Mouse (Mus musculus): ENCODE measurements around the gene Btf3l4. TPM values are rescaled to one million over a fixed set of nuclear protein-coding genes. Genes with fewer than 3 reads are reported as not detected.

Btf3l4 gene
- polyA plus RNA-seq, 1 experiment = 155 TPM

GRCm38 (mm10) chr4:108782421-108783085 lies 50.9 kb downstream of the Btf3l4 start:
- Histone ChIP-seq H3K9me3 (replicated peaks; ENCODE audit: control insufficient read depth, insufficient read depth, low read length, poor library complexity, severe bottlenecking) (no peaks in the 10 kb centered on the region), H3K4me1 (ENCODE audit: control insufficient read depth, insufficient read depth, low read length) (no peaks in the 10 kb centered on the region), H3K36me3 (ENCODE audit: control insufficient read depth, insufficient read depth, low read length, poor library complexity, severe bottlenecking) (no peaks in the 10 kb centered on the region), H3K4me3 (ENCODE audit: low read depth, low read length) (no peak overlapping the region), H3K27ac (ENCODE audit: insufficient read depth, low read length) (no peak overlapping the region), H3K27me3 (ENCODE audit: control insufficient read depth, insufficient read depth, low read length, poor library complexity, severe bottlenecking) (no peaks in the 10 kb centered on the region; the same call in 1 of the 2 replicates), H3K9ac (ENCODE audit: low read depth, poor library complexity, severe bottlenecking) (no peak overlapping the region)
- TF ChIP-seq CTCF (IDR thresholded peaks at IDR 0.05; ENCODE audit: low read depth, low read length) = no peak
- no peak for TF ChIP-seq POLR2A (IDR thresholded peaks at IDR 0.05; ENCODE audit: insufficient read depth, low read length)
- TF ChIP-seq EP300 (IDR thresholded peaks at IDR 0.05; ENCODE audit: insufficient read depth, low read depth, low read length) = no peak

- TF ChIP-seq EP300 (IDR thresholded peaks at IDR 0.05; ENCODE audit: insufficient read depth, low read depth, low read length) (no peak), POLR2A (IDR thresholded peaks at IDR 0.05; ENCODE audit: insufficient read depth, low read length) (no peak), CTCF (IDR thresholded peaks at IDR 0.05; ENCODE audit: low read depth, low read length) (no peak)
- Histone ChIP-seq H3K27me3 (ENCODE audit: control insufficient read depth, insufficient read depth, low read length, poor library complexity, severe bottlenecking) (no peaks in the 10 kb centered on the region; the same call in 1 of the 2 replicates), H3K4me1 (ENCODE audit: control insufficient read depth, insufficient read depth, low read length) (no peaks in the 10 kb centered on the region), H3K9ac (ENCODE audit: low read depth, poor library complexity, severe bottlenecking) (no peak overlapping the region), H3K9me3 (replicated peaks; ENCODE audit: control insufficient read depth, insufficient read depth, low read length, poor library complexity, severe bottlenecking) (no peaks in the 10 kb centered on the region), H3K27ac (ENCODE audit: insufficient read depth, low read length) (no peak overlapping the region), H3K4me3 (ENCODE audit: low read depth, low read length) (no peak overlapping the region), H3K36me3 (ENCODE audit: control insufficient read depth, insufficient read depth, low read length, poor library complexity, severe bottlenecking) (no peaks in the 10 kb centered on the region)
Observed at GRCm38 (mm10) chr4:108781596-108781995, 51.8 kb downstream of the Btf3l4 start.

- no peak for TF ChIP-seq EP300 (IDR thresholded peaks at IDR 0.05; ENCODE audit: insufficient read depth, low read depth, low read length)
- TF ChIP-seq POLR2A (IDR thresholded peaks at IDR 0.05; ENCODE audit: insufficient read depth, low read length) = no peak
- no peak for TF ChIP-seq CTCF (IDR thresholded peaks at IDR 0.05; ENCODE audit: low read depth, low read length)
- Histone ChIP-seq H3K27me3 (ENCODE audit: control insufficient read depth, insufficient read depth, low read length, poor library complexity, severe bottlenecking) (no peaks in the 10 kb centered on the region; the same call in 1 of the 2 replicates), H3K36me3 (ENCODE audit: control insufficient read depth, insufficient read depth, low read length, poor library complexity, severe bottlenecking) (no peaks in the 10 kb centered on the region), H3K4me1 (ENCODE audit: control insufficient read depth, insufficient read depth, low read length) (no peaks in the 10 kb centered on the region), H3K4me3 (ENCODE audit: low read depth, low read length) (peak overlapping the region; percentile 80), H3K9me3 (replicated peaks; ENCODE audit: control insufficient read depth, insufficient read depth, low read length, poor library complexity, severe bottlenecking) (no peaks in the 10 kb centered on the region), H3K9ac (ENCODE audit: low read depth, poor library complexity, severe bottlenecking) (peak overlapping the region; percentile 93), H3K27ac (ENCODE audit: insufficient read depth, low read length) (no peak overlapping the region)
Observed at GRCm38 (mm10) chr4:108780864-108781205, 52.6 kb downstream of the Btf3l4 start.

DNA sequence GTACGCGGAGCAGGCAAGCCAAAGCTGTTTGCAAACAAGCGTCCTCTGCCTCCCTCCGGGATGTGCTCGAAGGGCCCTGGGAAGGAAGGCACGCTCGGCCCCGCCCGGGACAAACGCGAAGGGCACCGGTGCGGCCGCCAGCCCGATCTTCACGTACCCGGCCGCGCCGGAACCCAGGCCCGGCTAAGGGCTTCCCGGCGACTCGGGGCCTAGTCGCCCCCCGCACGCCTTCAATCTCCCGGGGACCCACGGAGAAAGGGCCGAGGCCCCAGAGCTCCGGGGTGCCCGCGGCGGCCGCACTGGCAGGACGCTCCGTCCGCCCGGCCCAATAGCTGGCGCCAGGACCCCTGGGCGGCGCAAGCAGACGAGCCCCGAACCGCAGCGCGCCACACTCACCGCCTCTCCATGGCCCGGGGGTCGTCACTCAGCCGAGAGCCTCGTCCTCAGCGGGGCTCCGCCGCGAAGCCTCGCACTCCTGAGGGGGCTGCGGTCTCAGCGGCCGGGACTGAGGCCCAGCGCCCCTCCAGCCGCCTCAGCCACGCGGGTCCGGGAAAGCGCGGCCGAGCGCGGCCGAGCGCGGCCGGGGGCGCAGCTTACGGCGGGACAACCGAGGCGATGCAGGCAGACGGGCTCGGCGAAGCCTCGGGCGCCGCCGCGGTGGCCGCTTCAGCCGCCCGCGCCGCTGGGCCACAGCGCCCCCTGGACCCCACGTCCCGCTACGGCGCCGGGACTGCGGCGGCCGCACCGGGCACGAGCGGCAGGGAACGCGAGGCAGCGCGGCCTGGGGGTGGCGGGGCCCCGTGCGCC lies 53.2 kb downstream of the Btf3l4 start, which contains the start of gene Zfyve9:
TSS of gene Zfyve9 (minus strand) at position 742 of the 807 bp plus-strand sequence.
- TF ChIP-seq CTCF (IDR thresholded peaks at IDR 0.05; ENCODE audit: low read depth, low read length) (peak; percentile 20), EP300 (IDR thresholded peaks at IDR 0.05; ENCODE audit: insufficient read depth, low read depth, low read length) (no peak)
- peak within 1 kb of the TSS; percentile 93 for H3K9ac ChIP-seq (ENCODE audit: low read depth, poor library complexity, severe bottlenecking)
- H3K9me3 ChIP-seq (replicated peaks; ENCODE audit: control insufficient read depth, insufficient read depth, low read length, poor library complexity, severe bottlenecking) = no peaks in the 10 kb centered on the region
- H3K4me3 ChIP-seq (ENCODE audit: low read depth, low read length) = peak within 1 kb of the TSS; percentile 80
- no peaks in the 10 kb centered on the region for H3K4me1 ChIP-seq (ENCODE audit: control insufficient read depth, insufficient read depth, low read length)
- H3K27me3 ChIP-seq (ENCODE audit: control insufficient read depth, insufficient read depth, low read length, poor library complexity, severe bottlenecking) = no peaks in the 10 kb centered on the region; the same call in 1 of the 2 replicates
- no peaks in the 10 kb centered on the region for H3K36me3 ChIP-seq (ENCODE audit: control insufficient read depth, insufficient read depth, low read length, poor library complexity, severe bottlenecking)
- no peak within 1 kb of the TSS for H3K27ac ChIP-seq (ENCODE audit: insufficient read depth, low read length)

DNA sequence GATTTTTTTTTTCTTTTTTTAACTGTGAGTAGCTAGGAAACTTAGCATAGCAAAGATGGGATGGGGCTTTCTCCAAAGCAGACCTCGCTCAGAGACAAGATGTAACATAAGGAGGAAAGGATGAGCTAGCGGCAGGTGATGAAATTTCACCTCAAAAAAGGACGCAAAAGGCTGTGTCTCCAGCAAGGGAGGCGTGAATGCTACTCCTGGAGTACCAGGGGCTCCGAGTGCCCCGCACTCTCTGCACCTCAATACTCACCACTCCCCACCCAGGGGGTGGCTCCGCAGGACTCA lies 53.7 kb downstream of the Btf3l4 start:
- H3K36me3 ChIP-seq (ENCODE audit: control insufficient read depth, insufficient read depth, low read length, poor library complexity, severe bottlenecking) = no peaks in the 10 kb centered on the region
- peak overlapping the region; percentile 80 for H3K4me3 ChIP-seq (ENCODE audit: low read depth, low read length)
- H3K27me3 ChIP-seq (ENCODE audit: control insufficient read depth, insufficient read depth, low read length, poor library complexity, severe bottlenecking) = no peaks in the 10 kb centered on the region; the same call in 1 of the 2 replicates
- H3K4me1 ChIP-seq (ENCODE audit: control insufficient read depth, insufficient read depth, low read length) = no peaks in the 10 kb centered on the region
- TF ChIP-seq EP300 (IDR thresholded peaks at IDR 0.05; ENCODE audit: insufficient read depth, low read depth, low read length) (no peak), CTCF (IDR thresholded peaks at IDR 0.05; ENCODE audit: low read depth, low read length) (no peak), POLR2A (IDR thresholded peaks at IDR 0.05; ENCODE audit: insufficient read depth, low read length) (no peak)
- H3K9me3 ChIP-seq (replicated peaks; ENCODE audit: control insufficient read depth, insufficient read depth, low read length, poor library complexity, severe bottlenecking) = no peaks in the 10 kb centered on the region
- no peak overlapping the region for H3K27ac ChIP-seq (ENCODE audit: insufficient read depth, low read length)
- H3K9ac ChIP-seq (ENCODE audit: low read depth, poor library complexity, severe bottlenecking) = peak overlapping the region; percentile 93

DNA sequence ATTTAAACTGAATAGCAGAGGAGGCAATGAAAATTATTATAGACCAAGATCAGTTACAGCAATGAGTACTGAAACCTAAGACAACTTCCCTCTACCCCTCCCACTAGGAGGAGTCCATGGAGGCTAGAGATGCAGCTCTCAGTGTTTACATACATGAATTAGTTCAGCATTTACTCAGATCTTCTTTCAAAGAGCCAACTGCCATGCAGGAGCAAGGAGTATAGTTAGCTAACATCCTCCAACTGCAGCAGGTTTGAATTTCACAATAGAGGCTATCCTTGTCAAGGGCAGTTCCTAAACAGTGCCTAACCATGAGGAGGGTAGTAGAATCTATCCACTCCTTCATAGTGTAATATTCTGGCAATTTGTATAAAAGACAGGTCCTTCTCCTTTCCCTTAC lies 64.9 kb downstream of the Btf3l4 start:
- H3K4me1 ChIP-seq (ENCODE audit: control insufficient read depth, insufficient read depth, low read length) = no peaks in the 10 kb centered on the region
- H3K4me3 ChIP-seq (ENCODE audit: low read depth, low read length) = no peak overlapping the region
- no peak overlapping the region for H3K27ac ChIP-seq (ENCODE audit: insufficient read depth, low read length)

More for the DNA sequence above, 64.9 kb downstream of the Btf3l4 start:
- no peak overlapping the region for H3K9ac ChIP-seq (ENCODE audit: low read depth, poor library complexity, severe bottlenecking)
- TF ChIP-seq POLR2A (IDR thresholded peaks at IDR 0.05; ENCODE audit: insufficient read depth, low read length) (no peak), CTCF (IDR thresholded peaks at IDR 0.05; ENCODE audit: low read depth, low read length) (no peak)
- H3K9me3 ChIP-seq (replicated peaks; ENCODE audit: control insufficient read depth, insufficient read depth, low read length, poor library complexity, severe bottlenecking) = no peaks in the 10 kb centered on the region
- H3K27me3 ChIP-seq (ENCODE audit: control insufficient read depth, insufficient read depth, low read length, poor library complexity, severe bottlenecking) = no peaks in the 10 kb centered on the region
- H3K36me3 ChIP-seq (ENCODE audit: control insufficient read depth, insufficient read depth, low read length, poor library complexity, severe bottlenecking) = no peaks in the 10 kb centered on the region

Other genes starting within 250 kb of the Btf3l4 start
- gene Cc2d1b, start 213.7 kb downstream of the Btf3l4 start, polyA plus RNA-seq (2011; ENCODE audit: insufficient read depth, insufficient read length, low read depth, missing spikeins) = 47.8 and 49.0 TPM in 2 replicates
- gene 3110021N24Rik, start 114.0 kb downstream of the Btf3l4 start, polyA plus RNA-seq (2011; ENCODE audit: insufficient read depth, insufficient read length, low read depth, missing spikeins) = not detected in 2 replicates
- gene Zfyve9, start 52.8 kb downstream of the Btf3l4 start, polyA plus RNA-seq (2011; ENCODE audit: insufficient read depth, insufficient read length, low read depth, missing spikeins) = 16.0 and 17.7 TPM in 2 replicates
- gene Txndc12, start 987 bp upstream of the Btf3l4 start, polyA plus RNA-seq (2011; ENCODE audit: insufficient read depth, insufficient read length, low read depth, missing spikeins) = 90.6 and 99.2 TPM in 2 replicates
- 20.1 and 20.7 TPM in 2 replicates for gene Kti12, start 14.2 kb upstream of the Btf3l4 start, polyA plus RNA-seq (2011; ENCODE audit: insufficient read depth, insufficient read length, low read depth, missing spikeins)
- not detected in 2 replicates for gene A730015C16Rik, start 15.0 kb upstream of the Btf3l4 start, polyA plus RNA-seq (2011; ENCODE audit: insufficient read depth, insufficient read length, low read depth, missing spikeins)
- 16.3 and 17.0 TPM in 2 replicates for gene Rab3b, start 45.4 kb upstream of the Btf3l4 start, polyA plus RNA-seq (2011; ENCODE audit: insufficient read depth, insufficient read length, low read depth, missing spikeins)
- gene Nrd1, start 167.0 kb upstream of the Btf3l4 start, polyA plus RNA-seq (2011; ENCODE audit: insufficient read depth, insufficient read length, low read depth, missing spikeins) = 199 and 231 TPM in 2 replicates